Mouse (Mus musculus) embryonic fibroblast, embryonic 13.5 days (primary cell): ENCODE results near the gene Mfap4. TPM values are rescaled to one million over a fixed set of nuclear protein-coding genes. Genes with fewer than 3 reads are reported as not detected.

Source experiments
- H3K27ac ChIP-seq: 2 replicates; pipeline ENCODE4 v1.5.1; 2012; ENCODE audit warnings: low read length, control low read depth, inconsistent platforms; ENCODE audit not compliant: insufficient read depth
- H3K4me1 ChIP-seq: 2 replicates; pipeline ENCODE4 v1.6.1; 2011; ENCODE audit warnings: low read length; ENCODE audit not compliant: control insufficient read depth, insufficient read depth
- H3K4me3 ChIP-seq: 2 replicates; pipeline ENCODE4 v1.5.1; 2011; ENCODE audit warnings: mild to moderate bottlenecking, control low read depth, low read length; ENCODE audit not compliant: insufficient read depth
- CTCF ChIP-seq: IDR thresholded peaks from 2 replicates; pipeline ENCODE4 v1.5.1; 2011; ENCODE audit warnings: mild to moderate bottlenecking, control low read depth, low read length, moderate library complexity, borderline replicate concordance; ENCODE audit not compliant: insufficient read depth
- POLR2A ChIP-seq: IDR thresholded peaks from 2 replicates; pipeline ENCODE4 v1.6.1; 2011; ENCODE audit warnings: low read depth, mild to moderate bottlenecking, control low read depth, low read length, moderate library complexity
- polyA plus RNA-seq: library from polyadenylated mRNA; stranded (reverse); fragments of >200 nt; gene quantifications from 2 replicates; pipeline ENCODE4 v1.2.4, GENCODE M21; 2011; ENCODE audit warnings: low read depth; ENCODE audit not compliant: missing spikeins, insufficient read length

Gene Mfap4
- polyA plus RNA-seq, 1 experiment = 530 TPM

GRCm38 (mm10) chr11:61504713-61505257 lies 19.6 kb downstream of the Mfap4 start, which contains the start of gene B9d1:
TSS of gene B9d1 (plus strand) at chr11:61505144.
- Histone ChIP-seq H3K4me1 (peaks cover 6% of the 10 kb centered on the region; the same call in 1 of the 2 replicates), H3K4me3 (peak within 1 kb of the TSS; percentile 60), H3K27ac (peak within 1 kb of the TSS; percentile 41)
- TF ChIP-seq CTCF = peak; percentile 99
- TF ChIP-seq POLR2A = peak; percentile 48

- no peak overlapping the region for H3K27ac ChIP-seq
- TF ChIP-seq CTCF (no peak), POLR2A (no peak)
- H3K4me1 ChIP-seq = no peaks in the 10 kb centered on the region
- no peak overlapping the region for H3K4me3 ChIP-seq
These were observed 29.7 kb downstream of the Mfap4 start for GRCm38 (mm10) chr11:61514953-61515352.

DNA sequence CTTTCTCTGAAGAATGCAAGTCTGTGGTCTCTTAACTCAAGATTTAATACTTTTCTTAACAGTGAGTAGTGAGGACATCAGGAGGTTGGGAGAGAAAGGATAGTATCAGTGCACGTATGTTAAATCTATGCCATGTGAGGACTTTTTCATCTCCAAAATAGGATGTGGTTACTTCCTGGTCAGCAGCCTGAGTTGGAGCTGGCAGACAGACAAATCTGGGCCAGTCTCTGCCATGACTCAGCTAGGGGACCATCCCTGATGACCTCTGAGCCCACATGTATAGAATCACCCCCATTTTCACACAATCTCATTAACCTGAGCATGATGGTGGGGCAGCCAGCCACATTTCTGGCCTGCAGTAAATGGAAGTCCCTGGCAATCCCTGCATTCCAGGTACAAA lies 32.7 kb downstream of the Mfap4 start:
- H3K4me1 ChIP-seq = no peaks in the 10 kb centered on the region
- H3K4me3 ChIP-seq = no peak overlapping the region
- no peak for TF ChIP-seq CTCF
- TF ChIP-seq POLR2A = no peak
- H3K27ac ChIP-seq = no peak overlapping the region

DNA sequence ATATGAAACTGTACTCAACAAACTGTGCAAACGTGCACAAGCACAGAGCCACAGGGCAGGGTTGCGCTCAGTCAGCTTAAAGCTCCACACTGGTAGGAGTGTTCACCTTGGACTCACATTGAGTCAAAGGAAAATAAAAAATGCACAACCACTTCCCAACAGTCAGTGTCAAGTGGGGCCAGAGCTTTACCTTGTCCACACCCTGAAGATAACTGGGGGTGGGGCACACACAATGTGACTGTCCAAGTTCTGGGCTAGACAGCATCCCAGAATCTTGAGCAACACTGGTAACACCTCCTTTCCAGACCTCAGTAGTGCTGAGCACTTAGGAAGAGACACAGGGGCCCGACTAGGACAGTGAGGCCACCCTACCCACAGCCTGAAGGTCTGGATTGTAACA lies 33.6 kb downstream of the Mfap4 start:
- TF ChIP-seq CTCF (no peak), POLR2A (no peak)
- Histone ChIP-seq H3K4me1 (no peaks in the 10 kb centered on the region), H3K27ac (no peak overlapping the region), H3K4me3 (no peak overlapping the region)

DNA sequence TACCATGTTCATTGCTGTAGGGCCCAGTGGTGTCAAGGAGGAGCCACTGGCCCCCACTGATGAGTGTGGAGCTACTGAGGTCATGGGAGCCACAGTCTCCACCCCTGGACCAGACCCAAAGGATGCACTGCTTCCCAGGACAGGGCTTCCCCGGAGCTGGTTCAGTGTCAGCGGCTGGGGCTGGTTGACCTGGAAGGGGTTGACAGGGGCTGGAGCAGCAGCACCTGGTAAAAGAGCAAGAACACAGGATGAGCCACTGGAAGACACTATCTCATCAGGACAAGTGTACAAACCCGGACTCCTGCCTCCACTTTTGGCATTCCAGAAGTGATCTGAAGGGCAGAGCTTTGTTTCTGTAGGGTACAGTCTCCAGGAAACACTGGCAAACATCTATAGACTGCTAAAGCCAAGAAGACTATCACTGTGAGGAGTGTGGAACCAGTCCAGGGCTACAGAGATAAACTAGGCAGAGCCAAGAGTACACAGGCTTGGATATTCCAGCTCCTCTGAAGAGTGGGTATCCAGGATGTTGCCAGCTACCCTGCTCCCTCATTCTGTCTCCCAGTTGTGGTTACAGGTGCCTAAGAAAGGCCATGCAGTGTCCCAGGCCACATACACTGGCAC lies 34.4 kb downstream of the Mfap4 start:
- TF ChIP-seq CTCF (no peak), POLR2A (no peak)
- Histone ChIP-seq H3K4me1 (no peaks in the 10 kb centered on the region), H3K27ac (no peak overlapping the region), H3K4me3 (no peak overlapping the region)

DNA sequence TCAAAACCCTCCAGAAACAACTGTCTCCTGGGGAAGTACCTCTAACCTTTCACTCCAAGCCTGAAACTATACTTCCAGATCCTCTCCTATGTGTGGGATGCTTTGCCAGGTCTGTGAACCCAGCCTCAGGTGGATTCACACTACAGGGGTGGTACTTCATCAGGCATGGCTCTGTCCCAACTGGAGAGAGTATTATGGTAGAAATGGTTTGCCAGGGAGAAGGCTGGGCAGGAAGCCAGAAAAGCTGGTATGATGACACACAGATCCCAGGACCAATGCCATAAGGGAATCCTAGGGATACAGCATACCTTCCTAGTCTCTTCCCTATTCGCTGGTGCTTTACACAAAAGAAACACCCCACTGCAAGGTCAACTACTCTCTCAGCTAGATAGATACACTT lies 41.6 kb downstream of the Mfap4 start:
- no peak overlapping the region for H3K27ac ChIP-seq
- H3K4me3 ChIP-seq = no peak overlapping the region
- TF ChIP-seq CTCF (no peak), POLR2A (no peak)
- no peaks in the 10 kb centered on the region for H3K4me1 ChIP-seq

DNA sequence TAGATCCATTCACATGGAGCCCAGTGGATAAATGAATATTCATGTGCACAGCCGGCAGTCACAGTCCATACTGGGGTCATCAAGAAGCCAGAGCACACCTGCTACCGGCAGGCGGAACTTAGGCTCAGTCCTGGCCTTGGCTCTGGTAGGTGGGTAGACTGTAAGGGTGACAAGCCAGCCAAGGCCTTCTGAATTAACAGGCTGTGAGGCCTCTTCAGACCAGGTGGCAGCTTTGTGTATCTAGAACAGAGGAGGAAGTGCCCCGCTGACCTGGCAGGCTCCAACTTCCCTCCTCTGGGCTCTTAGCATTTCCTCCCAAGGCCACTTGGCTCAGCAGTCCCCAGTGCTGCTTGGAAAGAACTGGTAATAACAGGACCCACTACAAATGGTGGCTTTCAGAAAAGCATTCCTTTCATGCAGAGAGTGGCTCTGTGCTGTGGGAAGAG lies 44.1 kb downstream of the Mfap4 start:
- Histone ChIP-seq H3K27ac (no peak overlapping the region), H3K4me1 (no peaks in the 10 kb centered on the region), H3K4me3 (no peak overlapping the region)
- no peak for TF ChIP-seq POLR2A
- TF ChIP-seq CTCF = no peak

- Histone ChIP-seq H3K27ac (no peak overlapping the region), H3K4me3 (no peak overlapping the region), H3K4me1 (no peaks in the 10 kb centered on the region)
- TF ChIP-seq CTCF (no peak), POLR2A (no peak)
These were observed 47.6 kb downstream of the Mfap4 start for GRCm38 (mm10) chr11:61532820-61533219.

- no peak overlapping the region for H3K27ac ChIP-seq
- H3K4me1 ChIP-seq = no peaks in the 10 kb centered on the region
- TF ChIP-seq CTCF = no peak
- no peak for TF ChIP-seq POLR2A
- no peak overlapping the region for H3K4me3 ChIP-seq
These were observed 48.3 kb downstream of the Mfap4 start for GRCm38 (mm10) chr11:61533571-61533970.

DNA sequence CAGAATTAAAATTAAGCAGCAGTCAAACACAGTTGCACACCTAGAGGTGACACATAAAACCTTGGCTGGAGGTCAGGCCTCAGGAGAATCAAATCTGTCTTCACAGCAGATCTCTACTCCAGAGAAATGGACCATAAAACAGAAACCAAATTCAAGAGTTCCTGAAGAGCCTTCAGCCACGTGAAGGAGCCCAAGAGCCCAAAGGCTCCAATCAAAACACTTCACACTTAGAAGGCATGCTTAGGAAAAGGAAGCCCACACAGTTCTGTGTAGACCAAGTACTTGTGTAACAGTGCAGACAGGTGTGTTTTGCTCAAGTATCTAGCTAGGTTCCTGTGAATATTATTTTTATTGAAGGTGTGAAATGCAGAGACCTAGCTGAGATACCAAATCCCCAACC lies 50.3 kb downstream of the Mfap4 start:
- H3K4me3 ChIP-seq = no peak overlapping the region
- no peak overlapping the region for H3K27ac ChIP-seq
- TF ChIP-seq CTCF (no peak), POLR2A (no peak)
- H3K4me1 ChIP-seq = no peaks in the 10 kb centered on the region

GRCm38 (mm10) chr11:61536952-61537351 lies 51.7 kb downstream of the Mfap4 start:
- Histone ChIP-seq H3K27ac (no peak overlapping the region), H3K4me1 (no peaks in the 10 kb centered on the region), H3K4me3 (no peak overlapping the region)
- no peak for TF ChIP-seq CTCF
- TF ChIP-seq POLR2A = no peak
